Mouse (Mus musculus) spleen, adult 18-20 months (tissue): Measurements from ENCODE around the gene Wnt5b.

Experiments
- DNase-seq, 2 experiments: peaks; one replicate each; pipeline ENCODE4 v3.0.0; 2022; ENCODE audit warnings: mixed read lengths in 2 of 2

The Wnt5b gene

GRCm38 (mm10) chr6:119385668-119386067 is 158.5 kb downstream of the Wnt5b start:
- no peak for DNase-seq
